Mouse (Mus musculus) myocyte (in vitro differentiated cells): ENCODE data around the gene Fam221b. TPM values are rescaled to one million over a fixed set of nuclear protein-coding genes. Genes with fewer than 3 reads are reported as not detected.

Experiments used
- H3K27me3 ChIP-seq: one replicate; pipeline ENCODE4 v1.6.1; 2011; ENCODE audit not compliant: control insufficient read depth, insufficient read depth, insufficient read length
- H3K36me3 ChIP-seq: one replicate; pipeline ENCODE4 v1.6.1; 2011; ENCODE audit not compliant: control insufficient read depth, insufficient read depth
- H3K4me2 ChIP-seq: one replicate; pipeline ENCODE4 v1.6.1; 2011; ENCODE audit warnings: low read depth, control low read depth
- H3K4me3 ChIP-seq: one replicate; pipeline ENCODE4 v1.5.1; 2011; ENCODE audit warnings: mild to moderate bottlenecking, control low read depth, moderate library complexity
- H3K79me2 ChIP-seq: one replicate; pipeline ENCODE4 v1.6.1; 2011; ENCODE audit not compliant: control insufficient read depth, insufficient read depth
- H3ac ChIP-seq: one replicate; pipeline ENCODE4 v1.6.1; 2011; ENCODE audit not compliant: control insufficient read depth, insufficient read length
- CEBPB ChIP-seq: IDR thresholded peaks from 2 replicates; pipeline ENCODE4 v1.6.1; 2011; ENCODE audit warnings: mild to moderate bottlenecking, moderate library complexity; ENCODE audit not compliant: poor library complexity, insufficient read depth, severe bottlenecking
- E2F4 ChIP-seq: IDR thresholded peaks from one replicate; pipeline ENCODE4 v1.6.1; 2011; ENCODE audit warnings: mild to moderate bottlenecking, control low read depth, moderate library complexity; ENCODE audit not compliant: insufficient read depth
- MAX ChIP-seq: IDR thresholded peaks from one replicate; pipeline ENCODE4 v1.6.1; 2011; ENCODE audit warnings: low read depth, mild to moderate bottlenecking, control low read depth
- MYOD1 ChIP-seq, 3 experiments: IDR thresholded peaks; one replicate each; pipeline ENCODE4 v1.6.1; 2011; ENCODE audit warnings: control low read depth in 2 of 3, low read depth in 2 of 3, mild to moderate bottlenecking in 2 of 3, moderate library complexity in 1 of 3; ENCODE audit not compliant: insufficient read length in 2 of 3, control insufficient read depth in 1 of 3
- MYOG ChIP-seq, 3 experiments: IDR thresholded peaks; one replicate each; pipeline ENCODE4 v1.6.1; 2011; ENCODE audit warnings: control low read depth in 2 of 3, low read depth in 2 of 3, mild to moderate bottlenecking in 2 of 3; ENCODE audit not compliant: insufficient read length in 2 of 3, control insufficient read depth in 1 of 3, insufficient read depth in 1 of 3
- POLR2A ChIP-seq: IDR thresholded peaks from one replicate; pipeline ENCODE4 v1.6.1; 2011; ENCODE audit warnings: low read depth, mild to moderate bottlenecking, control low read depth, moderate library complexity; ENCODE audit not compliant: insufficient read length
- POLR2AphosphoS2 ChIP-seq: IDR thresholded peaks from one replicate; pipeline ENCODE4 v1.6.1; 2011; ENCODE audit warnings: low read depth, control low read depth; ENCODE audit not compliant: insufficient read length
- REST ChIP-seq: IDR thresholded peaks from one replicate; pipeline ENCODE4 v1.6.1; 2011; ENCODE audit warnings: mild to moderate bottlenecking, control low read depth, moderate library complexity; ENCODE audit not compliant: insufficient read depth, insufficient read length
- SRF ChIP-seq: IDR thresholded peaks from one replicate; pipeline ENCODE4 v1.6.1; 2011; ENCODE audit warnings: low read depth; ENCODE audit not compliant: control insufficient read depth, insufficient read length
- TCF12 ChIP-seq: IDR thresholded peaks from one replicate; pipeline ENCODE4 v1.6.1; 2011; ENCODE audit warnings: mild to moderate bottlenecking, control low read depth; ENCODE audit not compliant: poor library complexity, insufficient read depth, severe bottlenecking
- TCF3 ChIP-seq: IDR thresholded peaks from one replicate; pipeline ENCODE4 v1.6.1; 2011; ENCODE audit warnings: low read depth, control low read depth; ENCODE audit not compliant: insufficient read length
- USF1 ChIP-seq: IDR thresholded peaks from one replicate; pipeline ENCODE4 v1.6.1; 2011; ENCODE audit warnings: low read depth, mild to moderate bottlenecking, control low read depth, moderate library complexity
- polyA plus RNA-seq: library from polyadenylated mRNA; unstranded; fragments of >200 nt; fragmentation: generic; extraction: Trizol; gene quantifications from one replicate; pipeline ENCODE4 v1.2.1, GENCODE M21; 2012; ENCODE audit warnings: missing spikeins

The Fam221b gene
- 3.4 TPM for polyA plus RNA-seq

DNA sequence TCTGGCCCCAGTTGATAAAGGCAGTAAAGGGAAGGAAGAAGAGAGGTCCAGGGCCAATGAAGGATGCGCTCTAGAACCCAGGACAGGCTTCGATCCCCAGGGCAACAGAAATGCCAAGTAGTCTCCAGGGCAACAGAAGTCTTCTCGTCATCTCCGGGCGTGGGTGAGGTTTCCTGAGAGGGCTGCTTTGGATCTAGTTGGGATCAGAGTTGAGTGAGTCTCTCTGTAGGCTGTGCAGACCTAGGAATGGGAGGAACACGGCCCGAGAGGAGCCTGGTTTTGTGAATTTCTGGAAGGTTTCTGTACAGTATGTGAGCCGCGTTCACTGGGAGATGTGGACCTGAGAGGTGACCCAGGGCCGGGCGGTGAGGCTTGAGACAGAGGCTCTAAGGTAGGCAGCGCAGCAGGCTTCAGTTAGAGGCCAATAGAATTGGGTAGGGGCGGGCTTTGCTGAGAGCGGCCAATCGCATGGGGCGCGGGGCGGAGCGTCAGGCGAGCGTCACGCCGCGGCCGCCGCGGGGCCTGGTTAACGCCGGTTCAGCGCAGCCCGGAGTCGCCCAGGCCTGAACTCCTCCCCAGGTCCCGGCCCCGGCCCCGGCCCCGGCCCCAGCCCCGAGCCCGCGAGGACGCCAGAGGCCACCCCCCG is at the start of gene Fam221b, which contains the start of gene Tmem8b:
Gene Fam221b (minus strand): TSS at position 364 of the 646 bp plus-strand sequence.
Gene Tmem8b (plus strand): TSS at position 190 of the 646 bp plus-strand sequence.
- Histone ChIP-seq H3K27me3 (peaks cover 34% of the 10 kb centered on the region), H3K79me2 (no peaks in the 10 kb centered on the region), H3K4me3 (peak within 1 kb of the TSS; percentile 10), H3ac (peak within 1 kb of the TSS; percentile 52), H3K36me3 (no peaks in the 10 kb centered on the region), H3K4me2 (peak within 1 kb of the TSS; percentile 78)
- TF ChIP-seq MAX (no peak), POLR2AphosphoS2 (peak; percentile 54), POLR2A (peak; percentile 68)

DNA sequence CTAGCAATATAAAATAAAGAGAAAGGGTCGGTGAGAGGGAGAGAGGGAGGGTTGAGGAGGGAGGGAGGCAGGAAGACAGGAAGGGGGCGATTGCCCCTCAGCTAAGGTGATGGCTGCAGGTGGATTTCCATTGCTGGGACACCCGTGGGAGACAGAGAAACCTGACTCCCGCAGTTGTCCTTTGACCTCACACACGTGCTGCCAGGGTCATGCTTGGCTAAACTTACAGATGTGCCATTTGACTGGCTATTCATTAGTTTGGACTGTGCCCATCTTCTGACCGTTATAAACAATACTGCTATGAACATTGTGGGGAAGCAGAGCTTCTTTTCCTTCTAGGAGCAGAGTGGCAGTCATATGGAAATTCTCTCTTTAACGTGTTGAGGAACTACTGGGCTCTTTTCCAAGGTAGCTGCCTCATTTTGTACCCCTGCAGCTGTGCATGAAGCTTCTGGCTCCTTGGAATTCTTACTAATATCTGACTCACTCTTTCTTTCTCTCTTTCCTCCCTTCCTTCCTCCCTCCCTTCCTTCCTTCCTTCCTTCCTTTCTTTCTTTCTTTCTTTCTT is 44.8 kb upstream of the Fam221b start:
- no peak overlapping the region for H3K4me3 ChIP-seq
- H3ac ChIP-seq: no peak overlapping the region
- no peaks in the 10 kb centered on the region for H3K36me3 ChIP-seq
- no peak overlapping the region for H3K4me2 ChIP-seq
- H3K27me3 ChIP-seq: peaks cover 25% of the 10 kb centered on the region
- no peak for TF ChIP-seq SRF
- TF ChIP-seq MYOG (IDR thresholded peaks at IDR 0.05; ENCODE audit: control insufficient read depth in 1 of 3, insufficient read depth in 1 of 3, insufficient read length in 2 of 3, low read depth in 2 of 3): no peak
- no peak for TF ChIP-seq USF1
- TF ChIP-seq POLR2AphosphoS2: no peak
- TF ChIP-seq TCF3: no peak
- no peak for TF ChIP-seq MAX
- TF ChIP-seq E2F4: no peak
- no peak for TF ChIP-seq REST
- no peak for TF ChIP-seq TCF12
- TF ChIP-seq CEBPB: no peak
- no peak for TF ChIP-seq POLR2A
- no peak for TF ChIP-seq MYOD1 (IDR thresholded peaks at IDR 0.05; ENCODE audit: control insufficient read depth in 1 of 3, insufficient read length in 2 of 3, low read depth in 2 of 3)
- H3K79me2 ChIP-seq: no peaks in the 10 kb centered on the region

DNA sequence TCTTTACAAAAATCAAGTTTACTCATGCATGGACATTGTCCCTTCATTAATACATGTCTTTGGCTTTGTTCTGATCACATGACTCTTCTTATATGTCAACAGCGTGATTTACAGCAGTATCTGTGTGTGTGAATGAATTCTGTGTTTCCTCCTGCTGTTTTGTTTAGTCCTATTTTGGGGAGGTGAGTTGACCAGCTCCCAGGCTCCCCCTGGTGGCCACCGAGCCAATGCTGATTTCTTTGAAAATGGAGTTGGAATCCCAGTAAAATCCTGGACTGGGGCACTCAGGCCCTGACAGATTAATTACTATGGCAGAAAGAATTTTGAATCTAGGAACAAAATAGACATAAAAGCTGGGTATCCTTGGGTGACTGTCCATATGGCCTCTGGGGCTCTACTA is 42.9 kb upstream of the Fam221b start:
- TF ChIP-seq POLR2AphosphoS2 (no peak), E2F4 (no peak), CEBPB (no peak), SRF (peak; percentile 16)
- no peak overlapping the region for H3K4me3 ChIP-seq
- H3K4me2 ChIP-seq: no peak overlapping the region
- no peaks in the 10 kb centered on the region for H3K79me2 ChIP-seq
- no peak overlapping the region for H3ac ChIP-seq
- peaks cover 43% of the 10 kb centered on the region for H3K27me3 ChIP-seq
- H3K36me3 ChIP-seq: no peaks in the 10 kb centered on the region

DNA sequence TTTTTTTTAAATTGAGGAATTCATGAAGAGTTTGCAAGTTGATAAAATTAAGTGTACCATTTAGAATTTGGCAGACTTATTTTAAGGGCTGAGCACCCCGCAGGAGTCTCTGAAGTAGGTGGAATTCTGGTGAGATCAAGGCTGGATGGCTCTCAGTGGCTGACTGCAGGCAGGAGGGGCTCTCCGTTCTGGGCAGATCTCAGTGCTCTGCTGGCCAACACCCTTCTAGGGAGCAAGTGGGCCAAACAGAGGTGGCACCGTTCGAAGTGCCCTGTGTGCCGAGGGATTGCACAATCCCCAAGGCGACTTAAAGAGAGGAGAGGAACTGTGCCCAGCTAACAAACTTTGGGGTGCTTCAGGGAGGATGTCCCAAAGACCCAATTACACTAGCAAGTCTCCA is 40.9 kb upstream of the Fam221b start, which contains the start of gene Olfr71:
Gene Olfr71 (minus strand): TSS at position 387 of the 400 bp plus-strand sequence.
- no peak within 1 kb of the TSS for H3K4me3 ChIP-seq
- no peak for TF ChIP-seq MYOD1 (IDR thresholded peaks at IDR 0.05; ENCODE audit: control insufficient read depth in 1 of 3, insufficient read length in 2 of 3, low read depth in 2 of 3)
- no peak for TF ChIP-seq POLR2A
- TF ChIP-seq MAX: no peak
- TF ChIP-seq REST: no peak
- no peak for TF ChIP-seq CEBPB
- no peak for TF ChIP-seq E2F4
- H3ac ChIP-seq: no peak within 1 kb of the TSS
- no peaks in the 10 kb centered on the region for H3K79me2 ChIP-seq
- H3K4me2 ChIP-seq: no peak within 1 kb of the TSS
- H3K27me3 ChIP-seq: peaks cover 62% of the 10 kb centered on the region
- no peaks in the 10 kb centered on the region for H3K36me3 ChIP-seq

DNA sequence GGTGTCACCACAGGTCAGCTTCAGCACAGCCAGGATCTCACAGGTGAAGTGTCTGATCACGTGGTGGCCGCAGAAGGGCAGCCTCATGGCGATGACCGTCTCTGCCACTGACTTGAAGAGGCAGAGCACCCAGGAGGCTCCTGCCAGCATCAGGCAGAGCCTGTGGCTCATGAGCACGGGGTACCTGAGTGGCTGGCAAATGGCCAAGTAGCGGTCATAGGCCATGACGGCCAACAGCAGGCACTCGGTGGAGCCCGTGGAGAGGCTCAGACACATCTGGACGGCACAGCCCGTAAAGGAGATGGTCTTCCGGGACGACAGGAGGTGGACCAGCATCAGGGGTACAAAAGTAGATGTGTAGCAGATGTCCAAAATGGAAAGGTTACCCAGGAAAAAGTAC is 37.0 kb upstream of the Fam221b start:
- Histone ChIP-seq H3ac (no peak overlapping the region), H3K4me2 (no peak overlapping the region), H3K27me3 (peaks cover 82% of the 10 kb centered on the region), H3K79me2 (no peaks in the 10 kb centered on the region), H3K4me3 (no peak overlapping the region), H3K36me3 (no peaks in the 10 kb centered on the region)
- TF ChIP-seq CEBPB (no peak), USF1 (no peak), MYOG (IDR thresholded peaks at IDR 0.05; ENCODE audit: control insufficient read depth in 1 of 3, insufficient read depth in 1 of 3, insufficient read length in 2 of 3, low read depth in 2 of 3) (no peak), REST (no peak), MAX (no peak), SRF (no peak), POLR2A (no peak), E2F4 (no peak), TCF12 (no peak)
